Mouse (Mus musculus): Measurements from ENCODE around the gene Tent5c.

- TF ChIP-seq CTCF (IDR thresholded peaks at IDR 0.05; ENCODE audit: control insufficient read depth, insufficient read depth, low read length) (no peak), POLR2A (IDR thresholded peaks at IDR 0.05; ENCODE audit: borderline replicate concordance, control insufficient read depth, low read depth, low read length) (no peak)
These were observed 47.6 kb upstream of the Tent5c start for GRCm38 (mm10) chr3:100536686-100537085.
